Mouse (Mus musculus) bone marrow, adult 2 months (tissue): ENCODE measurements around the gene Btbd6.

Source experiments
- CTCF ChIP-seq: fragments of 200-500 bp; IDR thresholded peaks from 2 replicates; pipeline ENCODE4 v1.5.1; 2011; ENCODE audit warnings: low read length, control low read depth; ENCODE audit not compliant: control insufficient read depth, insufficient read depth
- POLR2A ChIP-seq: fragments of 200-500 bp; IDR thresholded peaks from 2 replicates; pipeline ENCODE4 v1.6.1; 2011; ENCODE audit warnings: low read depth, mild to moderate bottlenecking, control low read depth, low read length, borderline replicate concordance; ENCODE audit not compliant: control insufficient read depth

DNA sequence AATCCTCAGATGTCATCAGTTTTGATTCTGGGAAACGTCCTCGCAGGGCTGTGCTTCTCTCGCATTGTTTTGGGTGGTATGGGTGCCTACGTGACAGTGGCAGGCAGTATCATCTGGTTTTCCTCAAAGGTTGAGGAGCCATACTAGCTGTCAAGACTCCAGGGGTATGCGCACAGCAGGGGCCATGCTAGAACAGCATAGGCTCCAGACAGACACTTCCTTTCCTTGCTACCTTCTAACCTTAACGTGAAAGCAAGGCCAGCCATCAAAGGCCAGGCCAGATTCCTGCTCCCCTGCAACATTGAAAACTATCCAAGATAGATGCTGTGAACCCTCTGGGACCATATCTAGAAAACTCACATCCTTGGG lies 25.5 kb upstream of the Btbd6 start:
- TF ChIP-seq POLR2A (no peak), CTCF (no peak)
